Mouse (Mus musculus): ENCODE data around the gene Ptprn.

- TF ChIP-seq POLR2A (IDR thresholded peaks at IDR 0.05; ENCODE audit: insufficient read length, low read depth) (no peak), USF1 (IDR thresholded peaks at IDR 0.05; ENCODE audit: low read depth) (no peak), E2F4 (IDR thresholded peaks at IDR 0.05; ENCODE audit: insufficient read depth) (no peak), MYOD1 (IDR thresholded peaks at IDR 0.05; ENCODE audit: control insufficient read depth in 1 of 3, insufficient read length in 2 of 3, low read depth in 2 of 3) (no peak), POLR2AphosphoS2 (IDR thresholded peaks at IDR 0.05; ENCODE audit: insufficient read length, low read depth) (no peak), MAX (IDR thresholded peaks at IDR 0.05; ENCODE audit: low read depth) (no peak), CEBPB (IDR thresholded peaks at IDR 0.05; ENCODE audit: insufficient read depth, poor library complexity, severe bottlenecking) (no peak), REST (IDR thresholded peaks at IDR 0.05; ENCODE audit: insufficient read depth, insufficient read length) (no peak), TCF3 (IDR thresholded peaks at IDR 0.05; ENCODE audit: insufficient read length, low read depth) (no peak)
These were observed 13.8 kb downstream of the Ptprn start for GRCm38 (mm10) chr1:75250498-75250897.
